Mouse (Mus musculus) mouse trophoblast stem cell (cell line): Measurements from ENCODE around the gene Slc26a9.

Source experiments
- in situ Hi-C, 2 experiments: fragments of 300-500 bp; cut with MseI, MboI; formaldehyde crosslinking; loops; 2 replicates in 1 of 2; 3 replicates in 1 of 2; pipeline ENCODE4 v1.15.1; 2025

The Slc26a9 gene

GRCm38 (mm10) chr1:131734657-131735273 is 9.1 kb upstream of the Slc26a9 start:
- in situ Hi-C loops, result no loop called here

- in situ Hi-C loops, result no loop called here
Observed at GRCm38 (mm10) chr1:131736494-131736893, 7.3 kb upstream of the Slc26a9 start.

- in situ Hi-C loops, result no loop called here
Observed at GRCm38 (mm10) chr1:131737269-131737668, 6.6 kb upstream of the Slc26a9 start.

- in situ Hi-C loops, result no loop called here
Observed at GRCm38 (mm10) chr1:131738760-131739159, 5.1 kb upstream of the Slc26a9 start.

- in situ Hi-C loops, result no loop called here
Observed at GRCm38 (mm10) chr1:131739481-131740160, 4.2 kb upstream of the Slc26a9 start.

- in situ Hi-C loops, result no loop called here
Observed at GRCm38 (mm10) chr1:131745391-131745790, 1.6 kb downstream of the Slc26a9 start.

GRCm38 (mm10) chr1:131747761-131748160 is 3.9 kb downstream of the Slc26a9 start:
- in situ Hi-C loops, result no loop called here

GRCm38 (mm10) chr1:131748636-131749035 is 4.8 kb downstream of the Slc26a9 start:
- in situ Hi-C loops, result no loop called here

- in situ Hi-C loops, result no loop called here
Observed at GRCm38 (mm10) chr1:131749706-131750545, 6.1 kb downstream of the Slc26a9 start.

GRCm38 (mm10) chr1:131751181-131751890 is 7.5 kb downstream of the Slc26a9 start:
- in situ Hi-C loops, result no loop called here

- in situ Hi-C loops, result no loop called here
Observed at GRCm38 (mm10) chr1:131751891-131752311, 8.1 kb downstream of the Slc26a9 start.

- in situ Hi-C loops, result no loop called here
Observed at GRCm38 (mm10) chr1:131754212-131754829, 10.5 kb downstream of the Slc26a9 start.

- in situ Hi-C loops, result no loop called here
Observed at GRCm38 (mm10) chr1:131754916-131755315, 11.1 kb downstream of the Slc26a9 start.

GRCm38 (mm10) chr1:131757211-131757610 is 13.4 kb downstream of the Slc26a9 start:
- in situ Hi-C loops, result no loop called here

- in situ Hi-C loops, result no loop called here
Observed at GRCm38 (mm10) chr1:131758796-131759195, 15.0 kb downstream of the Slc26a9 start.

GRCm38 (mm10) chr1:131759667-131760427 is 16.0 kb downstream of the Slc26a9 start:
- in situ Hi-C loops, result no loop called here

- in situ Hi-C loops, result no loop called here
Observed at GRCm38 (mm10) chr1:131760428-131760820, 16.6 kb downstream of the Slc26a9 start.

GRCm38 (mm10) chr1:131761079-131761831 is 17.4 kb downstream of the Slc26a9 start:
- in situ Hi-C loops, result no loop called here

- in situ Hi-C loops, result no loop called here
Observed at GRCm38 (mm10) chr1:131763683-131764082, 19.9 kb downstream of the Slc26a9 start.
